19 mouse cellular contexts compared by ENCODE assay signal in the genomic region with DNA sequence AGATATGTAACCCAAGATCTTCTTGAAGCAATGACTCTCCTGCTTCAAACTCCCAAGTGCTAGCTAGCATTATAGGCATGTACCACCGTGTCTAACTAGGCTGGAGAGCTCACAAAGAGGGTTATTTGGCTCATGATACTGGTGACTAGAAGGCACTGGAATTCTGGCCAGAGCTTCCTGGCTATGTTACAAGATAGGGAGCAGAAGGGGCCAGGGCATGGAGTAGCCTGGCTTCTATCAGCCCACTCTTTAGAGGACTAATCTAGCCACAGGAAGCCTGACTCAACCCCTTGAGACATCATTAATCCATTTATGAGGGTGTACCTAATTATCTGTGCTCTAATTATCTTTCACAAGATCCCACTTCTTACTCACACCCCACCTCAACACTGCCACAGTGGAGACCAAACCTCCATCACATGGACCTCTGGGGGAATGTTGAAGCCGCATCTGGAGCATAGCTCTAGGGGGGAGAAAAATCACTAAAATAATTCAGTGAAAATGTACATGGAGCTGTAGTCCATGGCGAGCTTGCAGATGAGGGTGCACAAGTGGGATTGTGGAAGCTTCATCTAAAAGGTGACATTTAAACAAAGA.
A peak's percentile ranks its signal among the peaks of the same experiment; 100 is the strongest.
DNase-seq lines count a peak whose midpoint lies in the region; ATAC-seq and TF ChIP-seq lines count a peak whose summit lies in the region.
"Had no signal": no experiment of that assay in that cellular context is flagged by ENCODE, and none has a peak within 500 bp of the region (broad histone marks: within the 10 kb centered on the region; RNA-seq: fewer than 3 reads in every experiment).

No protein-coding gene starts in this region.

- no peak overlapping the region for H3K4me3 ChIP-seq in heart, embryonic 10.5 days
- H3K4me3 ChIP-seq in midbrain, embryonic 14.5 days (replicated peaks; ENCODE audit: low read depth, low read length): no peak overlapping the region
- no peak overlapping the region for H3K4me3 ChIP-seq in midbrain, embryonic 15.5 days
- H3K4me3 ChIP-seq in embryonic fibroblast, embryonic 13.5 days (ENCODE audit: insufficient read depth, low read length): no peak overlapping the region
- H3K4me3 ChIP-seq: embryonic facial prominence, embryonic 13.5 days; heart, embryonic 15.5 days; left cerebral cortex, adult 2 months; limb, embryonic 12.5 days; megakaryocyte, embryonic 14.5 days had no signal

- H3K4me1 ChIP-seq in heart, embryonic 10.5 days: no peaks in the 10 kb centered on the region
- H3K4me1 ChIP-seq in midbrain, embryonic 14.5 days (ENCODE audit: control insufficient read depth, insufficient read depth, low read length): no peaks in the 10 kb centered on the region
- H3K4me1 ChIP-seq in midbrain, embryonic 15.5 days: no peaks in the 10 kb centered on the region
- H3K4me1 ChIP-seq in embryonic fibroblast, embryonic 13.5 days (ENCODE audit: control insufficient read depth, insufficient read depth, low read length): peaks cover 11% of the 10 kb centered on the region
- H3K4me1 ChIP-seq: embryonic facial prominence, embryonic 13.5 days; heart, embryonic 15.5 days; limb, embryonic 12.5 days had no signal

- TF ChIP-seq CTCF in embryonic fibroblast, embryonic 13.5 days (IDR thresholded peaks at IDR 0.05; ENCODE audit: borderline replicate concordance, insufficient read depth, low read length): no peak

- no peaks in the 10 kb centered on the region for H3K36me3 ChIP-seq in heart, embryonic 10.5 days
- no peaks in the 10 kb centered on the region for H3K36me3 ChIP-seq in midbrain, embryonic 14.5 days (ENCODE audit: control insufficient read depth, insufficient read depth, low read length)
- no peaks in the 10 kb centered on the region for H3K36me3 ChIP-seq in midbrain, embryonic 15.5 days (replicated peaks)
- H3K36me3 ChIP-seq: embryonic facial prominence, embryonic 13.5 days; heart, embryonic 15.5 days; limb, embryonic 12.5 days had no signal

- no peak overlapping the region for H3K27ac ChIP-seq in heart, embryonic 10.5 days
- H3K27ac ChIP-seq in midbrain, embryonic 14.5 days (replicated peaks; ENCODE audit: low read depth, low read length): no peak overlapping the region
- H3K27ac ChIP-seq in midbrain, embryonic 15.5 days: no peak overlapping the region
- peak overlapping the region; percentile 49; the same call in 1 of the 2 replicates for H3K27ac ChIP-seq in embryonic fibroblast, embryonic 13.5 days (ENCODE audit: insufficient read depth, low read length)
- H3K27ac ChIP-seq: embryonic facial prominence, embryonic 13.5 days; heart, embryonic 15.5 days; left cerebral cortex, adult 2 months; limb, embryonic 12.5 days; liver, embryonic 14.5 days had no signal

- no peak overlapping the region for H3K4me2 ChIP-seq in midbrain, embryonic 14.5 days (ENCODE audit: low read length)
- H3K4me2 ChIP-seq in midbrain, embryonic 15.5 days: no peak overlapping the region
- H3K4me2 ChIP-seq: embryonic facial prominence, embryonic 13.5 days; heart, embryonic 15.5 days; limb, embryonic 12.5 days had no signal

- peak; percentile 41 for DNase-seq in heart, embryonic 10.5 days (ENCODE audit: low spot score)
- DNase-seq in heart, adult 8-10 months (ENCODE audit: low spot score): no peak
- DNase-seq in midbrain, embryonic 14.5 days: no peak
- DNase-seq in MN1 (ENCODE audit: low spot score): peak; percentile 77
- no peak for DNase-seq in embryo, embryonic 10 days (ENCODE audit: low spot score)
- DNase-seq: adrenal gland, adult 8-10 months; cerebellum, adult 11 months; kidney, adult 11 months; kidney, postnatal 10 days; lung, postnatal 14 days had no signal

- H3K9me3 ChIP-seq in heart, embryonic 10.5 days: no peaks in the 10 kb centered on the region; the same call in 1 of the 2 replicates
- no peaks in the 10 kb centered on the region for H3K9me3 ChIP-seq in midbrain, embryonic 14.5 days (ENCODE audit: control insufficient read depth, low read length)
- no peaks in the 10 kb centered on the region for H3K9me3 ChIP-seq in midbrain, embryonic 15.5 days
- H3K9me3 ChIP-seq: embryonic facial prominence, embryonic 13.5 days; heart, embryonic 15.5 days; limb, embryonic 12.5 days had no signal

- TF ChIP-seq POLR2A in embryonic fibroblast, embryonic 13.5 days (IDR thresholded peaks at IDR 0.05; ENCODE audit: low read depth, low read length): no peak

- peak; percentile 13; the same call in 1 of the 2 replicates for ATAC-seq in midbrain, embryonic 14.5 days (ENCODE audit: low FRiP score, low TSS enrichment)
- ATAC-seq in midbrain, embryonic 15.5 days (replicated peaks): no peak
- ATAC-seq in activated CD4-positive, CD25-positive, alpha-beta regulatory T cell, adult 4 months: no peak

- 59% methylated on average over 3 of the region's 3 CpGs for WGBS in heart, embryonic 10.5 days
- WGBS in midbrain, embryonic 14.5 days: 74% methylated on average over 3 of the region's 3 CpGs
- WGBS in midbrain, embryonic 15.5 days: 78% methylated on average over 3 of the region's 3 CpGs

- no peaks in the 10 kb centered on the region for H3K27me3 ChIP-seq in heart, embryonic 10.5 days (ENCODE audit: insufficient read depth, poor library complexity, severe bottlenecking)
- no peaks in the 10 kb centered on the region for H3K27me3 ChIP-seq in midbrain, embryonic 14.5 days (ENCODE audit: control insufficient read depth, insufficient read depth, low read length)
- no peaks in the 10 kb centered on the region for H3K27me3 ChIP-seq in midbrain, embryonic 15.5 days (replicated peaks)
- H3K27me3 ChIP-seq: embryonic facial prominence, embryonic 13.5 days; heart, embryonic 15.5 days; limb, embryonic 12.5 days; megakaryocyte, embryonic 14.5 days had no signal

- no peak overlapping the region for H3K9ac ChIP-seq in midbrain, embryonic 14.5 days (replicated peaks; ENCODE audit: low read length)
- H3K9ac ChIP-seq in midbrain, embryonic 15.5 days: no peak overlapping the region
- H3K9ac ChIP-seq: embryonic facial prominence, embryonic 13.5 days; heart, embryonic 15.5 days; limb, embryonic 12.5 days; liver, embryonic 14.5 days had no signal

Comparison
In these comparisons a context has a peak if more than half of its experiments do, and no peak if none do; other contexts are left out.
1. DNase-seq: peak in heart, embryonic 10.5 days (single experiment) and MN1 (single experiment); none in heart, adult 8-10 months (single experiment), midbrain, embryonic 14.5 days (single experiment) and embryo, embryonic 10 days (single experiment).